Mouse (Mus musculus): ENCODE data around the gene Hacl1. TPM values are rescaled to one million over a fixed set of nuclear protein-coding genes. Genes with fewer than 3 reads are reported as not detected.

Gene Hacl1
- polyA plus RNA-seq, 1 experiment from 2014 or later = 9.4 TPM

DNA sequence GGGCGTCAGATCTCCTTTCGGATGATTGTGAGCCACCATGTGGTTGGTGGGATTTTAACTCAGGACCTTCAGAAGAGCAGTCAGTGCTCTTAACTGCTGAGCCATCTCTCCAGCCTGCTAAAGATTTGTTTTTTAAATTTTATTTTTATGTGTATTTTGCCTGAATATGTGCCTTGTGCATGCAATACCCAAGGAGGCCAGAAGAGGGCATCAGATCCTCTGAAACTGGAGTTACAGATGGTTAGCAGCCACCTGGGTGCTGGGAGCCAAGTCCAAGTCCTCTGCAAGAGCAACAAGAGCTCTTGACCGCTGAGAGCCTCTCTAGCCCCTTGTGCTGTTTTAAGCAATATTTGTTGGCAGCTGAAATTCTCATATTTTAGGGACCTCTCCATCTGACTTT is 9.3 kb upstream of the Hacl1 start:
- H3K27me3 ChIP-seq (ENCODE audit: control insufficient read depth, insufficient read depth, low read length) = no peaks in the 10 kb centered on the region
- WGBS = 99% methylated on average over 3 of the region's 3 CpGs
- no peaks in the 10 kb centered on the region for H3K4me1 ChIP-seq (replicated peaks; ENCODE audit: control insufficient read depth, insufficient read depth, low read length)
- ATAC-seq (replicated peaks; ENCODE audit: low FRiP score) = no peak
- no peak overlapping the region for H3K4me3 ChIP-seq (ENCODE audit: low read depth, low read length)
- H3K36me3 ChIP-seq (ENCODE audit: control insufficient read depth, insufficient read depth, low read length) = no peaks in the 10 kb centered on the region
- no peak overlapping the region for H3K27ac ChIP-seq (ENCODE audit: low read depth, low read length)
- no peaks in the 10 kb centered on the region for H3K9me3 ChIP-seq (ENCODE audit: control insufficient read depth, low read length)
- H3K9ac ChIP-seq (ENCODE audit: low read length) = no peak overlapping the region
- no peak for DNase-seq (ENCODE audit: low spot score)
- no peak overlapping the region for H3K4me2 ChIP-seq (ENCODE audit: low read depth, low read length, severe bottlenecking)

DNA sequence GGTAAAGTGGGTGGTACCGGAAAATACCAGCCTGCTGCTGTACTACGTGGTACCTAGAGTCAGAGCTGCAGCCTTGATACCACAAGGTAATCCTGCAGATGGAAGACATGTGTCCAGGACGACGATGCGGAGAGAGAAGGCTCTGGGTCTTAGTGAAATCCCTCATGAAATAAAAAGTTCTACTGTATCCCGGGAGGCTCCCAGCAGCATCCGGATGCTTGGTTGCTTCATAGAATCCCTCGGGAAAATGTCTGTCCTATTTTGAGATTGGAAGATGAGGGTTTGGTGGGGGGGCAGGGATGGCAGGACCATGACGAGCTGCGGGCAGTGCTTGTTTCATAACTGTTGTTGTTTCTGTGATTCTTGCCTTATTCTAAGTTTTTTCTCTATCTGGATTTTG is 6.9 kb upstream of the Hacl1 start:
- no peak overlapping the region for H3K27ac ChIP-seq (ENCODE audit: low read depth, low read length)
- no peaks in the 10 kb centered on the region for H3K27me3 ChIP-seq (ENCODE audit: control insufficient read depth, insufficient read depth, low read length)
- no peaks in the 10 kb centered on the region for H3K36me3 ChIP-seq (ENCODE audit: control insufficient read depth, insufficient read depth, low read length)
- no peak overlapping the region for H3K4me2 ChIP-seq (ENCODE audit: low read depth, low read length, severe bottlenecking)
- WGBS = 89% methylated on average over 10 of the region's 10 CpGs
- no peaks in the 10 kb centered on the region for H3K9me3 ChIP-seq (ENCODE audit: control insufficient read depth, low read length)
- H3K4me3 ChIP-seq (ENCODE audit: low read depth, low read length) = no peak overlapping the region
- H3K9ac ChIP-seq (ENCODE audit: low read length) = no peak overlapping the region
- ATAC-seq (replicated peaks; ENCODE audit: low FRiP score) (no peak), DNase-seq (ENCODE audit: low spot score) (no peak)
- no peaks in the 10 kb centered on the region for H3K4me1 ChIP-seq (replicated peaks; ENCODE audit: control insufficient read depth, insufficient read depth, low read length)

DNA sequence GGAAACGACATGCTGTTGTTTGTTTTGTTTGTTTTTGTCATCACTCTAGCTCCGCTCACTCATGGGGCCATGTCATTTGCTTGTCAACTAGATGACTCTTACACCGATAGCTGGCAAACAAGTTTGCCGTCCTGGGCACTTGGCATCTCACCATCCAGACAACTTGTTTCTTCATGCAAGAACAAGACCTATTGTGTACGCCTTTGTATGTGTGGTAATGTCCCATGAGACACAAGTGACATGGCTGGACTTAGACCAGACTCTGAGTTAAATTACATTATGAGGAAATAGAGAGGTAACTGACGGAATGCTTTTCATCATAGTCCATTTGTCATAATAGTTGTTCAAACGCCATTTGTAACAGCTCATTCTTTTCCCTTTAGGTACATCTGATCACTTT is 4.8 kb upstream of the Hacl1 start:
- Histone ChIP-seq H3K4me1 (replicated peaks; ENCODE audit: control insufficient read depth, insufficient read depth, low read length) (peaks cover 5% of the 10 kb centered on the region; the same call in 1 of the 2 replicates), H3K36me3 (ENCODE audit: control insufficient read depth, insufficient read depth, low read length) (no peaks in the 10 kb centered on the region), H3K27me3 (ENCODE audit: control insufficient read depth, insufficient read depth, low read length) (no peaks in the 10 kb centered on the region), H3K9me3 (ENCODE audit: control insufficient read depth, low read length) (no peaks in the 10 kb centered on the region), H3K9ac (ENCODE audit: low read length) (no peak overlapping the region), H3K27ac (ENCODE audit: low read depth, low read length) (no peak overlapping the region), H3K4me2 (ENCODE audit: low read depth, low read length, severe bottlenecking) (no peak overlapping the region), H3K4me3 (ENCODE audit: low read depth, low read length) (no peak overlapping the region)
- no peak for DNase-seq (ENCODE audit: low spot score)
- ATAC-seq (replicated peaks; ENCODE audit: low FRiP score) = no peak
- 91% methylated on average over 7 of the region's 7 CpGs for WGBS

DNA sequence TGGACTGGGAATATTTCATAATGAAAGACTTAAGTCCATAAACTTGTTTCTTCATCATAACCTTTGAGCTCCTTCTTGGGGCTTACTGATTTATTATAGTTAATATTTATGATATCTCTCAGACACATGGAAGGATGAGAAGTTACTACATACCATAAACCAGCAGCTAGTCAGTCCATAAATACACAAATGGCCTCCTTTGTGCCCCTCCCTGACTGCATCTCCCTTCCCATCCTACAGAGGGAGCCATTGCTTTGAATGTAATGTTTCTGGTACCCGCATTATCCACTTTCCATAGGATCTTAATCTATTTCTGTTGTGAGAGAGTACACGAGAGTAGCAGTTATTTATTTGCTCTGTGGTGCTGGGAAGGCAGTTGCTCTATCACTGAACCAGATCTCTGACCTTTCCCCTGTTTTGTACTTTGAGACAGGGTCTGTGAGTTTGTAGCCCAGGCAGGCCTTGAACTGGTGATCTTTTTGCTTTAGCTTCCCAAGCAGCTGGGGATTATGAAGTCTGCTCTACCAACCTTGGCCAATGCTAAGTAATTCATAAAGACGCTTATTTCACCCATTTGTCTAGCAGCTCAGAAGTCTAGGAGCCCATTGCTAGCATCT is 4.0 kb upstream of the Hacl1 start:
- 69% methylated on average over 3 of the region's 3 CpGs for WGBS
- Histone ChIP-seq H3K9ac (ENCODE audit: low read length) (no peak overlapping the region), H3K4me3 (ENCODE audit: low read depth, low read length) (no peak overlapping the region), H3K27ac (ENCODE audit: low read depth, low read length) (no peak overlapping the region), H3K27me3 (ENCODE audit: control insufficient read depth, insufficient read depth, low read length) (no peaks in the 10 kb centered on the region), H3K9me3 (ENCODE audit: control insufficient read depth, low read length) (no peaks in the 10 kb centered on the region), H3K4me1 (replicated peaks; ENCODE audit: control insufficient read depth, insufficient read depth, low read length) (peaks cover 5% of the 10 kb centered on the region; the same call in 1 of the 2 replicates), H3K36me3 (ENCODE audit: control insufficient read depth, insufficient read depth, low read length) (no peaks in the 10 kb centered on the region), H3K4me2 (ENCODE audit: low read depth, low read length, severe bottlenecking) (no peak overlapping the region)
- ATAC-seq (replicated peaks; ENCODE audit: low FRiP score) (no peak), DNase-seq (ENCODE audit: low spot score) (no peak)

DNA sequence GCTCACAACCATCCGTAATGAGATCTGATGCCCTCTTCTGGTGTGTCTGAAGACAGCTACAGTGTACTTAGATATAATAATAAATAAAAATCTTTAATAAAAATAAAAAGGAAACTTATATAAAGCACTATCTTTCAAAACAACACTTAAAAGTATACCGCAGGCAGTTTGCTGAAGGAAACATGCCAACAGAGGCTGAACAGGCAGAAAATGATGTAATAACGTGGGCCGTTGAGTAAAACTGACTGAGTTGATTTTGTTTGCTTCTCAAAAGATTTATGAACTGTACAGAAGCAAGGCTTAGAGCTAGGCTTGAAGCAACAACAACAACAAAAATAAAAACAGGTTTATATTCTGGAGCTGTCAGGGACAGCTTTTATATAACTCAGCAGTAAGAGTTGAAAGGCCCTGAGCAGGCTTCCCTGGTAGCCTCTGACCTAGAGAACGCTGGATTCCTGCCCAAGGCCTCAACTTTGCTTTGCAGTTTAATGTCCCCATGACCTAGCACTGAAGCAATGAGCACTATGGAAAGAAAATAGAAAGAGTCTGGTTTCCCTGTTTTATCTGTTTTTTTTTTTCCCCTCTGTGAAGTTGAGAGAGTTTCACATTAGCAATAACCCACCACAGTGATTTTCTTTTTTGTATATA is 3.2 kb upstream of the Hacl1 start:
- H3K4me1 ChIP-seq (replicated peaks; ENCODE audit: control insufficient read depth, insufficient read depth, low read length) = peaks cover 5% of the 10 kb centered on the region; the same call in 1 of the 2 replicates
- H3K36me3 ChIP-seq (ENCODE audit: control insufficient read depth, insufficient read depth, low read length) = no peaks in the 10 kb centered on the region
- H3K4me3 ChIP-seq (ENCODE audit: low read depth, low read length) = no peak overlapping the region
- no peaks in the 10 kb centered on the region for H3K27me3 ChIP-seq (ENCODE audit: control insufficient read depth, insufficient read depth, low read length)
- H3K9ac ChIP-seq (ENCODE audit: low read length) = no peak overlapping the region
- no peak for ATAC-seq (replicated peaks; ENCODE audit: low FRiP score)
- no peak overlapping the region for H3K27ac ChIP-seq (ENCODE audit: low read depth, low read length)
- H3K9me3 ChIP-seq (ENCODE audit: control insufficient read depth, low read length) = no peaks in the 10 kb centered on the region
- no peak overlapping the region for H3K4me2 ChIP-seq (ENCODE audit: low read depth, low read length, severe bottlenecking)
- WGBS = 92% methylated on average over 5 of the region's 5 CpGs
- no peak for DNase-seq (ENCODE audit: low spot score)

DNA sequence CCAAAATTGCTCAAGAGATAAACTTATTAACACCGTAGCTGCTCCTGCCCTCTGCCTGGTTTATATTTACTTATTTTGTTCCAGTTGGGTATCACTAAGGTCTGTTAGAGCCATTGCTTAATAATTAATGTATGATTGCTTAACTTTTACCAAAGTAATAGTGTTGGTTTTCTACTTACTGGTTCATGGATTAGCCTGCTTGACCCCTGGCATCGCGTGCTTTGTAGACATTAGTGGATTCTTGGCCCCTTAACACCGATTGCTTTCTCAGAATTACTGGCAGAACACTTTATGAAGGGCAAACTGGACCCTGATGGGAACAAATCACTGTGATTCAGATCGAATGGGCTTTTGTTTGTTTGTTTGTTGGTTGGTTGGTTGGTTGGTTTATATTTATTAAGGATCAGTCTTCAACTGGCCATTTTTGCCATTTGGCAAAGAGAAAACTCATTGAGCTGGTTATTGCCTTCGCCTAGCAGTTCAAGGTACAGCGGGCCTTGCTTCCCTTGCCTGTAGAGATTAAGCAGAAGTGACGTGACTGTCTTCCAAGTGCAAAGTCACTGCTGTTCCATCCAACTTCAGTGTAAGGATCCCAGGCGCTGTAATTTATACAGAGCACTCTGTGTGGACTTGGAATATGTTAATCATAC is 545 bp upstream of the Hacl1 start:
- H3K9ac ChIP-seq (ENCODE audit: low read length) = peak overlapping the region; percentile 62
- DNase-seq (ENCODE audit: low spot score) (no peak), ATAC-seq (replicated peaks; ENCODE audit: low FRiP score) (no peak)
- 77% methylated on average over 9 of the region's 9 CpGs for WGBS
- no peak overlapping the region for H3K27ac ChIP-seq (ENCODE audit: low read depth, low read length)
- peak overlapping the region; percentile 91 for H3K4me2 ChIP-seq (ENCODE audit: low read depth, low read length, severe bottlenecking)
- H3K36me3 ChIP-seq (ENCODE audit: control insufficient read depth, insufficient read depth, low read length) = no peaks in the 10 kb centered on the region
- H3K9me3 ChIP-seq (ENCODE audit: control insufficient read depth, low read length) = no peaks in the 10 kb centered on the region
- H3K4me3 ChIP-seq (ENCODE audit: low read depth, low read length) = peak overlapping the region; percentile 67
- H3K4me1 ChIP-seq (replicated peaks; ENCODE audit: control insufficient read depth, insufficient read depth, low read length) = peaks cover 5% of the 10 kb centered on the region; the same call in 1 of the 2 replicates
- H3K27me3 ChIP-seq (ENCODE audit: control insufficient read depth, insufficient read depth, low read length) = no peaks in the 10 kb centered on the region

DNA sequence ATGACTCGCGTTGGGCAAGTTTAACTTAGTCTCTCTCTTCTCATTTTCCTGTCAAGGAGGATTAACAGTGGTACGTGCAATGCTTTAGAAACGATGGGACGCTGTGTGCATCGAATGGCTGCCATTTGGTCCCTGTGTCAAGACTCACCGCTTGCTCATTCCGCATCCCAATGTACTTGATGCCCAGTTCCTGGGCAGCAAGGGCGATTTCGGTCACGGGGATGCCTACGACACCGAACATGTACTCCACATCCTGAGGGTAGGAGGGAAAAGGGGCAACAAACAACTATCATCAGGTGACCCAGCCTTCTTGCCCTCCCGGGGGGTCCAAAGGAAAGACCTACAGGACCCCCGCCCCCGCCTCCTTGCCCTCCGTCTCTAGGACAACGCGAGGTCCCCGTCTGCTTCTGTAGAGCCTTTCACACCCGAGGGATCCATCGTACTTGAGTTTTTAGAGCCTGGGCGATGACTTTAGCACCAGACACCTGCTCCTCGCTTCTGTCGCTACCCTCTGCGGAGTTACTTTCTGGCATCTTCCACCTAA is 668 bp downstream of the Hacl1 start, which contains the start of gene Gm49387:
TSS of gene Gm49387 (minus strand) at position 533 of the 544 bp plus-strand sequence.
- Histone ChIP-seq H3K4me3 (ENCODE audit: low read depth, low read length) (peak within 1 kb of the TSS; percentile 67), H3K27me3 (ENCODE audit: control insufficient read depth, insufficient read depth, low read length) (no peaks in the 10 kb centered on the region), H3K9me3 (ENCODE audit: control insufficient read depth, low read length) (no peaks in the 10 kb centered on the region), H3K27ac (ENCODE audit: low read depth, low read length) (peak within 1 kb of the TSS; percentile 51; the same call in 1 of the 2 replicates), H3K36me3 (ENCODE audit: control insufficient read depth, insufficient read depth, low read length) (no peaks in the 10 kb centered on the region), H3K4me2 (ENCODE audit: low read depth, low read length, severe bottlenecking) (peak within 1 kb of the TSS; percentile 91), H3K4me1 (replicated peaks; ENCODE audit: control insufficient read depth, insufficient read depth, low read length) (peaks cover 5% of the 10 kb centered on the region; the same call in 1 of the 2 replicates), H3K9ac (ENCODE audit: low read length) (peak within 1 kb of the TSS; percentile 62)
- DNase-seq (ENCODE audit: low spot score) (no peak), ATAC-seq (replicated peaks; ENCODE audit: low FRiP score) (peak; percentile 34)
- WGBS = 4% methylated on average over 26 of the region's 26 CpGs

DNA sequence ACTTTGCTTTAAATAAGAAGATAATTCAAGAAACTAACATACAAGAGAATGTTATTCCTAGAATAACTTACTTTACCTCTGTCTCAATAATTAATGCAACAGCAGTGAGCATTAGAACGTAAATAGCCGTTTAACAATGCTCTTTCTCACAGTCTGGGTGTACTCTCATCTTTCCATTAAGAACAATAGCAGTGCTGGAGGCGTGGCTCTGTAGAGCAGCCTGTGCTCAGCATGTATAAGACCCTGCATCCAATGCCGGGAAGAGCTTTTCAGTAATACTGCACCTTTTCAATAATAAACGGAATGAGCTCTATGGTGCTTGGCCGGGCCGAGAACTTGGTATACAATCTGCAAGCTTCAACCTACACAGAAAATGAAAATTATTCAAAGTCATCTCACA is 10.4 kb downstream of the Hacl1 start:
- Histone ChIP-seq H3K4me1 (replicated peaks; ENCODE audit: control insufficient read depth, insufficient read depth, low read length) (no peaks in the 10 kb centered on the region), H3K27me3 (ENCODE audit: control insufficient read depth, insufficient read depth, low read length) (no peaks in the 10 kb centered on the region), H3K4me3 (ENCODE audit: low read depth, low read length) (no peak overlapping the region), H3K4me2 (ENCODE audit: low read depth, low read length, severe bottlenecking) (no peak overlapping the region), H3K9ac (ENCODE audit: low read length) (no peak overlapping the region), H3K36me3 (ENCODE audit: control insufficient read depth, insufficient read depth, low read length) (no peaks in the 10 kb centered on the region), H3K9me3 (ENCODE audit: control insufficient read depth, low read length) (no peaks in the 10 kb centered on the region), H3K27ac (ENCODE audit: low read depth, low read length) (no peak overlapping the region)
- ATAC-seq (replicated peaks; ENCODE audit: low FRiP score) = no peak
- DNase-seq (ENCODE audit: low spot score) = no peak
- WGBS = 52% methylated on average over 7 of the region's 7 CpGs

Measured in forebrain, embryonic 11.5 days (tissue).